Mouse (Mus musculus) megakaryocyte, embryonic 14.5 days (primary cell): Measurements from ENCODE around the gene Slc10a1. TPM values are rescaled to one million over a fixed set of nuclear protein-coding genes. Genes with fewer than 3 reads are reported as not detected.
"Not testable (repeated sequence)": the region's sequence is repeated elsewhere in the genome, so short reads cannot be mapped to it uniquely, and the experiment has no call there.

Experiments
- H3K27me3 ChIP-seq: replicated peaks from 2 replicates; pipeline ENCODE3; 2012; ENCODE audit warnings: inconsistent platforms
- H3K36me3 ChIP-seq: replicated peaks from 2 replicates; pipeline ENCODE3; 2012; ENCODE audit warnings: low read length, inconsistent platforms, mixed read lengths
- H3K4me1 ChIP-seq: 2 replicates; pipeline ENCODE4 v1.6.1; 2012; ENCODE audit warnings: inconsistent platforms
- H3K4me3 ChIP-seq: replicated peaks from 2 replicates; pipeline ENCODE3; 2012; ENCODE audit warnings: moderate library complexity, mild to moderate bottlenecking, inconsistent platforms
- H3K9me3 ChIP-seq: 2 replicates; pipeline ENCODE4 v1.6.1; 2012; ENCODE audit warnings: inconsistent platforms
- FLI1 ChIP-seq: IDR thresholded peaks from 2 replicates; pipeline ENCODE4 v1.6.1; 2012; ENCODE audit warnings: low read length, inconsistent platforms, mixed read lengths
- GATA1 ChIP-seq: IDR thresholded peaks from 3 replicates; pipeline ENCODE4 v1.6.1; 2012; ENCODE audit warnings: mixed read lengths, low read length, inconsistent platforms, borderline replicate concordance
- polyA plus RNA-seq: library from polyadenylated mRNA; stranded (reverse); fragments of >175 nt; gene quantifications from 2 replicates; pipeline ENCODE4 v1.2.3, GENCODE M21; 2012; ENCODE audit warnings: low replicate concordance; ENCODE audit not compliant: insufficient read depth

Slc10a1 gene
- polyA plus RNA-seq, 1 experiment: not detected

DNA sequence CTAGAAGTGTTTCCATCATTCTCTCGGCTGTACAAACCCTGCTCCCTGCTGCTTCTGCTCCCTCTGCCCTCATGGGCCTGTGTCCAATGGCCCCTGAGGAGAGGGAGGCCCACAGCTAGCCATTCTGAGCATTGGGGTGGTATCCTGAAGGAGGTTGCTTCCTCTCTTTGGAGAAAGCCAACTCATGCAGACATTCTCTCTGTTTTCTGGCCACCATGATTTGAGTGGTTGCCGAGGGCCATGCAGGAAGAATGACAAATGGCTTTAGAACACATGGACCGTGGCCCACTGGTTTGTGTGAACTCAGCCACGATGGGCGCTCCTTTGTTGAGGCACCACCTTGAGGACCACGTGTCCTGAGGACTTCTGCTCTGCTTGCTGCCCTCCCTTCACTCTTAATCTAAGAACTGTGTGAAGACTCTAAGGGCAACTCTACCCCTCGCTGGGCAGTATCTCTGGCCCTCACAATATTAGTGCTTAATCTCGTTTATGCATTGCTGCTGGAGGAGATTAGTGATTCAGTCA lies 1.7 kb upstream of the Slc10a1 start:
- H3K36me3 ChIP-seq: no peaks in the 10 kb centered on the region
- peaks cover 20% of the 10 kb centered on the region for H3K27me3 ChIP-seq
- H3K4me3 ChIP-seq: no peak overlapping the region
- peaks cover 12% of the 10 kb centered on the region for H3K9me3 ChIP-seq
- H3K4me1 ChIP-seq: peaks cover 8% of the 10 kb centered on the region
- TF ChIP-seq FLI1 (no peak), GATA1 (no peak)

DNA sequence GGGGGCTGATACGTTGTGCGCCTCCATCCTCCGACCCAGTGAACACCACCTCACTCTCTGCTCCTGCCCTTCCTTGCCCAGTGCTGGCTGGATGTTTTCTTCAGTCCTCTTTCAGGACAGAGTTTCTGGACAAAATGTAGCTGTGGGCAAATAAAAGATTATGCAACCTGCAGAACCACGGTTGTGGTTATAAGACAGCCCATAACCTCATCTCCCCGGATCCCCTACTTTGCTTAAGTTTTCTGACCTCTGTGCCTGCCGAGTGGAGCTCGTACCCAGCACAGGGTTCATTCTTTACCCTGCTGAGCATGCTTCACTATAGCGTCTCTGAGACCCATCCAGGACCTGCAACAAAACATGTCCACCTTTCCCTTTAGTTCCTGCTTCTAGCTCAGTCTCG lies 587 bp downstream of the Slc10a1 start:
- no peak for TF ChIP-seq GATA1
- TF ChIP-seq FLI1: no peak
- Histone ChIP-seq H3K36me3 (no peaks in the 10 kb centered on the region), H3K9me3 (peaks cover 9% of the 10 kb centered on the region), H3K4me3 (no peak overlapping the region), H3K4me1 (peaks cover 20% of the 10 kb centered on the region), H3K27me3 (peaks cover 20% of the 10 kb centered on the region)

GRCm38 (mm10) chr12:80966059-80966838 lies 2.3 kb downstream of the Slc10a1 start:
- H3K9me3 ChIP-seq: peaks cover 9% of the 10 kb centered on the region
- peaks cover 5% of the 10 kb centered on the region for H3K36me3 ChIP-seq
- TF ChIP-seq FLI1: no peak
- no peak for TF ChIP-seq GATA1
- peaks cover 20% of the 10 kb centered on the region for H3K4me1 ChIP-seq
- H3K4me3 ChIP-seq: no peak overlapping the region
- peaks cover 18% of the 10 kb centered on the region for H3K27me3 ChIP-seq

DNA sequence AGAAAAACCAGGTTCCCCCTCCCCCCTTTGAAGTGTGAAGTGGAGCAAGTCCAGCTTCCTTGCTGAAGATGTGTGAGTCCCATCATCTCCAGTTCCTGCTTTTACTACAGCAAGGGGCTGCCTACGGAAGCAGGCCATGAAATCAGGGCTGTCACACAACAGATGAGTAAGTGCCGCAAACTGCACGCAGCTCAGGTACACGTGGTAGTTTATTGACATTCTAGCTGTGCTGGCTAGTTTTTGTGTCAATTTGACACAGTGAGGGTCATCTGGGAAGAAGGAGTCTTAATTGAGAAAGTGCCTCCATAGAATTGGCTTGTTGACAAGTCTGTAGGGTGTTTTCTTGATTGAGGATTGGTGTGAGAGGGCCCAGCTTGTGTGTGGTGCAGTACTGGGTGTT lies 5.9 kb downstream of the Slc10a1 start:
- Histone ChIP-seq H3K9me3 (no peaks in the 10 kb centered on the region), H3K36me3 (peaks cover 34% of the 10 kb centered on the region)
- TF ChIP-seq GATA1 (no peak), FLI1 (no peak)

DNA sequence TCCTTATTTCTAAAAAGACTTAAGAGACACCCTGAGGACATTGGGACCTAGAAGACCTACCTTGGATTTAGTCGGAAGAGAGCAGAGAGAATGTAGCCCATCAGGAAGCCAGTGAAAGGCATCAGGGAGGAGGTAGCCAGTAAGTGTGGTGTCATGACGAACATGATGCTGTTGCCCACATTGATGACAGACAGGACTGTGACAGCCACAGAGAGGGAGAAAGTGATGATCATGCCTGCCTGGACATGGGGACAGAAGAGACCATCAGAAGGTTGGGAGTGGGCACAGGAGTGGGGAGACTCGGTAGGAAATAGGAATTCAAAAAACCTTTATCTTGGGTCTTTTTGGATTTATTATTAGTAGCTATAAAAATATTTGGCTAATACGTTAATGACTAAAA lies 10.5 kb downstream of the Slc10a1 start:
- H3K36me3 ChIP-seq: peaks cover 80% of the 10 kb centered on the region
- TF ChIP-seq GATA1 (no peak), FLI1 (no peak)
- peaks cover 24% of the 10 kb centered on the region for H3K4me1 ChIP-seq
- H3K27me3 ChIP-seq: no peaks in the 10 kb centered on the region
- no peaks in the 10 kb centered on the region for H3K9me3 ChIP-seq
- no peak overlapping the region for H3K4me3 ChIP-seq

More for the DNA sequence above, 5.9 kb downstream of the Slc10a1 start:
- Histone ChIP-seq H3K27me3 (peaks cover 8% of the 10 kb centered on the region), H3K4me1 (peaks cover 15% of the 10 kb centered on the region), H3K4me3 (no peak overlapping the region)

- Histone ChIP-seq H3K27me3 (no peaks in the 10 kb centered on the region), H3K4me1 (peaks cover 37% of the 10 kb centered on the region), H3K4me3 (no peak overlapping the region), H3K9me3 (no peaks in the 10 kb centered on the region), H3K36me3 (peaks cover 94% of the 10 kb centered on the region)
- no peak for TF ChIP-seq FLI1
- no peak for TF ChIP-seq GATA1
Observed at GRCm38 (mm10) chr12:80956039-80956438, 12.5 kb downstream of the Slc10a1 start.

DNA sequence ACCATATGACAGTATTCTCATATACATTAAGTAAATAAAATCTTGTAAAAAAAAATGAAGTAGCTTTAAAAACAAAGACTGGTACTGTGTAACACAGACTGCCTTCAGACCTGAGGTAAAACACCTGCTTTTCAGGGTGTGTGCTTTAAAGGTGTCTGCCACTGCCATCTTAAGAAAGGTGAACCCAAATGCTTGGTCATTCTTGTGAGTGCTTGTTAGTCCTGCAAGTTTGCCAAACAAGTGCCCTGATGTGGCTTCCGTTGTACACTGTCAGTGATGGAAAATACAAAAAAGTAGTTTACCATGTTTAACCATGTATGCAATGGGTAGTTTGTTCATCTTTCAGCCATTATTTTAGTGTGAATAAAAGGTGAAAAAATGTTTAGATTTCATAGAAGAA lies 16.0 kb downstream of the Slc10a1 start:
- Histone ChIP-seq H3K36me3 (peaks cover 93% of the 10 kb centered on the region), H3K9me3 (no peaks in the 10 kb centered on the region), H3K4me3 (no peak overlapping the region), H3K27me3 (no peaks in the 10 kb centered on the region), H3K4me1 (peaks cover 53% of the 10 kb centered on the region)
- TF ChIP-seq GATA1 (no peak), FLI1 (no peak)

DNA sequence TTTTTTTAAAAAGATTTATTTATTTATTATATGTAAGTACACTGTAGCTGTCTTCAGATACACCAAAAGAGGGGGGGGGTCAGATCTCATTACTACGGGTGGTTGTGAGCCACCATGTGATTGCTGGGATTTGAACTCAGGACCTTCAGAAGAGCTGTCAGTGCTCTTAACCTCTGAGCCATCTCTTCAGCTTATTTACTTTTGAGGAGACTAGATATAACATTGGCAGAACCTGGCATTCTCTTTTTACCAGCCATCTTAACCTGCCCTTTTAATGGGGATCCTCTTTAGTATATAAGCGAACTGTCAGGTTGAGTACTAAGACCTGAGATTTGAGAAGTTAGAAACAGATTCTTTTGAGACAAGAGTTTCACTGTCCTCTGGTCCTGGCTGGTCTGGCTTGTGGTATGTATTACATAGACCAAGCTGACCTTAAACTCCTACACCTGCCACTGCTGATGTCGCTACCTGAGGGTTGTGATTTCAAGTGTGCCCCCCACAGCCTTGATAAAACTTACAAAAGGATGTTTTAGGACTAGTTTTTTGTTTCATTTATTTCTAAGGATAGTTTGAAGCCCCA lies 16.8 kb downstream of the Slc10a1 start:
- H3K36me3 ChIP-seq: peaks cover 93% of the 10 kb centered on the region
- TF ChIP-seq GATA1 (no peak), FLI1 (no peak)
- peaks cover 61% of the 10 kb centered on the region for H3K4me1 ChIP-seq
- H3K4me3 ChIP-seq: no peak overlapping the region
- H3K9me3 ChIP-seq: no peaks in the 10 kb centered on the region
- no peaks in the 10 kb centered on the region for H3K27me3 ChIP-seq

GRCm38 (mm10) chr12:80949603-80950002 lies 18.9 kb downstream of the Slc10a1 start:
- Histone ChIP-seq H3K36me3 (peaks cover 77% of the 10 kb centered on the region), H3K4me1 (peaks cover 61% of the 10 kb centered on the region)
- H3K4me3 ChIP-seq, H3K9me3 ChIP-seq, H3K27me3 ChIP-seq: not testable (repeated sequence)

GRCm38 (mm10) chr12:80948202-80948601 lies 20.3 kb downstream of the Slc10a1 start:
- Histone ChIP-seq H3K36me3 (peaks cover 63% of the 10 kb centered on the region), H3K4me1 (peaks cover 61% of the 10 kb centered on the region), H3K27me3 (no peaks in the 10 kb centered on the region), H3K9me3 (no peaks in the 10 kb centered on the region), H3K4me3 (peak overlapping the region; percentile 4)
- TF ChIP-seq FLI1: no peak
- no peak for TF ChIP-seq GATA1
